Mouse (Mus musculus) frontal cortex, postnatal 10 days (tissue): ENCODE data around the gene Sptbn2.
A peak's percentile ranks its signal among the peaks of the same experiment; 100 is the strongest.
"Not testable (repeated sequence)": the region's sequence is repeated elsewhere in the genome, so short reads cannot be mapped to it uniquely, and the experiment has no call there.

Source experiments
- DNase-seq, 2 experiments: peaks; one replicate each; pipeline ENCODE4 v3.0.0; 2022; ENCODE audit warnings: low spot score in 2 of 2, mixed read lengths in 1 of 2

Sptbn2 gene

GRCm38 (mm10) chr19:4720671-4721244 lies 9.8 kb downstream of the Sptbn2 start:
- DNase-seq, result no peak

- DNase-seq, result no peak
Observed at GRCm38 (mm10) chr19:4729186-4729585, 18.2 kb downstream of the Sptbn2 start.

GRCm38 (mm10) chr19:4733052-4733451 lies 22.1 kb downstream of the Sptbn2 start:
- no peak for DNase-seq

- no peak for DNase-seq
Observed at GRCm38 (mm10) chr19:4737866-4738265, 26.9 kb downstream of the Sptbn2 start.

GRCm38 (mm10) chr19:4739053-4739452 lies 28.1 kb downstream of the Sptbn2 start:
- no peak for DNase-seq

- DNase-seq, result no peak
Observed at GRCm38 (mm10) chr19:4739762-4740161, 28.8 kb downstream of the Sptbn2 start.

GRCm38 (mm10) chr19:4741482-4741881 lies 30.5 kb downstream of the Sptbn2 start:
- no peak for DNase-seq

- DNase-seq, result no peak
Observed at GRCm38 (mm10) chr19:4742229-4742628, 31.3 kb downstream of the Sptbn2 start.

GRCm38 (mm10) chr19:4743524-4743923 lies 32.6 kb downstream of the Sptbn2 start:
- no peak for DNase-seq

- DNase-seq, result no peak
Observed at GRCm38 (mm10) chr19:4744026-4744425, 33.1 kb downstream of the Sptbn2 start.

- no peak for DNase-seq
Observed at GRCm38 (mm10) chr19:4745057-4745456, 34.1 kb downstream of the Sptbn2 start.

- DNase-seq, result no peak
Observed at GRCm38 (mm10) chr19:4745681-4746080, 34.7 kb downstream of the Sptbn2 start.

GRCm38 (mm10) chr19:4746611-4747010 lies 35.6 kb downstream of the Sptbn2 start:
- DNase-seq, result no peak

GRCm38 (mm10) chr19:4747631-4748312 lies 36.8 kb downstream of the Sptbn2 start:
- no peak for DNase-seq

- DNase-seq, result no peak
Observed at GRCm38 (mm10) chr19:4748493-4748892, 37.5 kb downstream of the Sptbn2 start.

GRCm38 (mm10) chr19:4749975-4750374 lies 39.0 kb downstream of the Sptbn2 start:
- no peak for DNase-seq

- DNase-seq, result peak; percentile 80 to 86
Observed at GRCm38 (mm10) chr19:4755565-4756192, 44.7 kb downstream of the Sptbn2 start.

GRCm38 (mm10) chr19:4756193-4756911 lies 45.4 kb downstream of the Sptbn2 start, which contains the start of gene Rbm4b:
Gene Rbm4b, plus strand, starts transcription at chr19:4756497.
- DNase-seq, result peak; percentile 98

GRCm38 (mm10) chr19:4756921-4757320 lies 46.0 kb downstream of the Sptbn2 start:
- DNase-seq, result no peak

- not testable (repeated sequence) for DNase-seq
Observed at GRCm38 (mm10) chr19:4760544-4760943, 49.6 kb downstream of the Sptbn2 start.

GRCm38 (mm10) chr19:4762876-4763275 lies 51.9 kb downstream of the Sptbn2 start:
- DNase-seq, result no peak

- no peak for DNase-seq
Observed at GRCm38 (mm10) chr19:4767507-4768148, 56.7 kb downstream of the Sptbn2 start.
